Mouse (Mus musculus) heart, postnatal 14 days (tissue): ENCODE results near the gene Plaa. TPM values are rescaled to one million over a fixed set of nuclear protein-coding genes. Genes with fewer than 3 reads are reported as not detected.
"Not testable (repeated sequence)": the region's sequence is repeated elsewhere in the genome, so short reads cannot be mapped to it uniquely, and the experiment has no call there.

Source experiments
- DNase-seq, 2 experiments: peaks; one replicate each; pipeline ENCODE4 v3.0.0; 2021 to 2022
- intact Hi-C: fragments of 180-260 bp; cut with DNase I; formaldehyde crosslinking; loops from one replicate; pipeline ENCODE4 v1.15.1; 2025
- long read RNA-seq, 2 experiments: library from polyadenylated mRNA; stranded (forward); transcript quantifications; one replicate each; pipeline ENCODE4 v2.0.0; 2021
- total RNA-seq, 2 experiments: library from RNA; stranded (reverse); gene quantifications; 2 replicates each; pipeline ENCODE4 v1.2.3; 2021

Gene Plaa
- 10 to 100 TPM; 43.5 to 45.4 TPM for total RNA-seq
- long read RNA-seq, experiment 1, transcript Plaa-201 (14 exons, 2,784 nt) = major isoform, 88 of 90 reads
- long read RNA-seq, experiment 1, partial matches to known transcripts = 0 of 90 reads
- long read RNA-seq, experiment 1, other reads (novel, unspliced or antisense) = 2 of 90 reads
- long read RNA-seq, experiment 2, transcript Plaa-201 (14 exons, 2,784 nt) = major isoform, 60 of 65 reads
- long read RNA-seq, experiment 2, partial matches to known transcripts = 3 of 65 reads
- long read RNA-seq, experiment 2, other reads (novel, unspliced or antisense) = 2 of 65 reads

DNA sequence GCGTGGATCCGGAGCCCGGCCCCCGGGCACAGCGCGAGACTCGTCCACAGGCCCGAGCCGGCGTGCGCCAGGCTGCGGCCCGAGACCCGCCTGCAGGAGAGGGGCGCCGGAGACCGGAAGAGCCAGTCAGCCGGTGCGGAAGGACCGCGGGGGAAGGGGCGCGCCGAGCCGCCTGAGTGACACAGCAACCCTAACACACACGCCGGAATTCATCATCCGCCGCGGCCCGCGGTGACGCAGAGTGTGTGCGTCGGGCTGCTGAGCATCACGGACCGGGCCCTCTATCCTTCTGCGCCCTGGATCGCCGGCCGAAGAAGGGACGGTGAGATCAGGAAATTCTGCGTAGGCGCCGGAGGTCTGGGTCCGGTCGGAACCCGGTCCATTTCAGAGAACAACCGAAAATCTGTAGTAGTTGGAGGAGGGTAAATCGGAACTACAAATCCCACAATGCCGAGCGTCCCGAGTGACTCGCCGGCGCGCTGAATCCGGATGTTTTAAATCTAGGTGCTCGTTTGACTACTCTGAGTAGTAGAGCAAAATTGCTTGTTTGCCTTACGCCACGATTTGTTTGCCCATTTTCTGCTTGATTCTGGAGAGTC is at the start of gene Plaa:
Gene Plaa (minus strand): TSS at position 214 of the 599 bp plus-strand sequence.
- peak; percentile 91 to 92 for DNase-seq
- intact Hi-C loops = loop anchor here (5.0 kb wide), 1 partner anchor 46 kb away; the partner anchor contains the start of genes Caap1 and Gm10306

DNA sequence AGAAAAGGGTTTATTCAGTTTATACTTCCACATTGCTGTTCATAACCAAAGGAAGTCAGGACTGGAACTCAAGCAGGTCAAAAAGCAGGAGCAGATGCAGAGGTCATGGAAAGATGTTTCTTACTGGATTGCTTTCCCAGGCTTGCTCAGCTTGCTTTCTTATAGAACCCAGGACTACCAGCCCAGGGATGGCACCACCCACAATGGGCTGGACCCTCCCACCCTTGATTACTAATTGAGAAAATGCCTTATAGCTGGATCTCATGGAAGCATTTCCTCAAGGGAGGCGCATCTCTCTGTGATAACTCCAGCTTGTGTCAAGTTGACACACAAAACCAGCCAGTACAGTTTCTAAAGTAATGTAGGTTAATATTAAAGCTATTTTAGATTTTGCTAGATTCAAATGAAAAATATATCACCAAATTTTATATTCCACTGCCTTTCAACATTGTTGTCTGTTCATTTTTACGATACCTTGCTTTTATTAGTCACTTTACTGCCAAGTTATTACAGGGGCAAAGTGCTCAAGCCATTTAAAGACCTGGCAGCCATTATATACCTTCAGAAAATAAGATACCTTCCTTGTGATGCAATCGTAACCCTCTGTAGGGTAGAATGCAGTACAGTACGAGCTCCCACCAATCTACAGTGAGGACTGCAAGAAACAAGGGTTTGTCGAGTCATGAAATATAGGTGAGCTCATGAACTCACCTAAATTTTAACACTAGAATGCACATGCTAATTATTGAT is 47.6 kb upstream of the Plaa start:
- DNase-seq, intact Hi-C loops: not testable (repeated sequence)

DNA sequence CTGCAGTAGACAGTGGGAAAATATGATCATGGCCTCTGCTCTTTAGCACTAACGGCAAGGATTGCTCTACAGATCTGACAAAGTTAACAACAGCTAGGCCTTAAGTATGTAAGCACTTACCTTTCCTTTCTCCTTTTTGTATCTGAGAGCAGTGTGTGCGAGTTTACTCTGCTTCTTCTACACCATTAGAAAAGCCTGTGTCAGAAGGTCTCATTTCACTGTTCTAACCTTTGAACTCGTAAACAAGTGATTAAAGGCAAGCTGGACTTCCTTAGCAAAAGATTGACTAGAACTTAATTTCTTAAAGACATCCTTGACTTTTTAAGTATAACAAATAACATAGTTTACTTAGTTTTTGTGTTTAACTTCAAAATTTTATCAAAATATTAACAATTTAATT is 46.9 kb upstream of the Plaa start, which contains the start of gene Lrrc19:
Gene Lrrc19 (minus strand): TSS at position 225 of the 400 bp plus-strand sequence.
- intact Hi-C loops = no loop called here
- DNase-seq = no peak

DNA sequence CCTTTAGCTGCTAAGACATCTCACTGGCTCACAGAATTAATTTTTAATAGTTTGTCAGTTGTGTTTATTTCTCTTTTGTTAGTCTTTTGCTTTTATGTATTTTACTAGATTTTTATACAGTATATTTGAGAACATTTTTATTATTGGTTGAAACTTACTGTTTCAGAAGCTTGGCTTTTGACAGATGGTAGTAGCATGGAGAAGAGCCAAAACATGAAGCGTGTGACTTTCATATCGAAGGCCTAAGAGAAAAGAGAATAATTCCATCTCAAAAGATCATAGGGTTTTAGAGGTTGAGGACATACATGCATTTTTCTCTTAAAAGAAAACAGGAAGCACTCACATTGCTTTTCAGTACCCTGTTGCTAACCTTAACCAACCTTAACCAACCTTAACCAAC is 40.1 kb upstream of the Plaa start:
- no peak for DNase-seq
- intact Hi-C loops = no loop called here

DNA sequence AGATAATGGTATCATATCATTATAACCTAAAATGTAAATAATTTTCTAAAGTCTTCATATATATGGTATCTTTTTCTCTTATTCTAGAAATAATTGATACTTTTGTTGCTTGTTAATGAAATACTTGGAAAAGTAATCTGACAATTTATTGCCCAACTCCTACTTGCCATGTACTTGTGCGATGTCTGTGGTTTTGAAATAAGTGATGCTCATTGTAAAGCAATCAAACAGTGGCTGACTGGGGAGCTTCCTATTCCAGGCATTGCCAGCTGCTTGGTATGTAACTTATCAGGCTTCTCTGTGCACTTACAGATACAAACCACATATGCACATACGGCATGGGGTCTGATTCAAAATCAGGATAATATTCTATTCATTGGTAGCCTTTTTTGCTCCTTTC is 17.0 kb upstream of the Plaa start:
- DNase-seq = no peak
- intact Hi-C loops = no loop called here

DNA sequence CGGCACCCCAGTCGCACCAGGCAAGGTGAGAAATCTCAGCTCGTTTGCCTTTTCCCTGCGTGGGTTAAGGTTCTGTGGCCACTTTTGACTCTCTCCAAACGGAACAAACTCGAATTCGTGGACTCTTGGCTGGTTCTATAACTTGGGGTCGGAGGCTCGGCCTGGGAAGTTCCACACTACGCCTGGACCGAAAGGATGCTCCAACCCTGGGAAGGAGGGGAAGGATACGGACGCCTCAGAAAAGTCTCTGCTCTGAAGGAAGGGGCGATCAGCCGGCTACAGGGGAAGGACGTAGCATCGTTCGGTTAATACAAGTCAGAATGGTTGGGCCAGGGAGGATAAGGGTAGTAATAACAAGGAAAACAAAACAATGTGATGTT is 11.6 kb upstream of the Plaa start:
- intact Hi-C loops = no loop called here
- no peak for DNase-seq

DNA sequence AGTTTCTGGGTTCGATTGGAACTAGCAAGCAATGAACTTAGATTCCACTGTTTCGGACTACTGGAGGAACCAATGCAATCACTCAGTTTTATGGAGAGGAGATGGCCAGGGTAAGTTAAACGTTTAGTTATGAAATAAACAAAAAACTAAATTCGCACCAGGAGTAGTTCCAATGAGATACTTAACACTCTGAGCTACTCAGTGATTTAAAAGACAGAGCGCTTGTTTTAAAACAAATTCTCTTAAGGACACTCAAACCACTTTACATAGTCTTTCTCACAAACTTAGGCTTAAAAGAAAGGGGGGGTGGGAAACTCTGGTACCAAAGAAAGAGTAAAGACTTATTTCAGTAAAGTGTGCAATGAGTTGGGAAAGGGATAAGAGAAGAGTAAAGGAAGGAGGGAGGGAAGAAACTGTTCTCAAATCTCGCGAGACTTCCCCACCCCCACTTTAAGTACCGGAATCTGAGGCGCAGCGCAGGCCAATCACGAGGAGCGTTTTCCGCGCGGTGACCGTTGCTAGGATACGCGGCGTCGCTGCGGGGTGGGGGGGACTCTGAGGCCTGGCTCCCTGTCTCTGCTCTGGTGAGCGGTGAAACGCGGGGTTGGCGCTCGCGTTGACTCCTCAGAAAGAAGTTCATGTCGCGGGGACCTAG is 11.1 kb upstream of the Plaa start, which contains the start of gene Ift74:
Gene Ift74 (plus strand): TSS at position 520 of the 655 bp plus-strand sequence.
- intact Hi-C loops = no loop called here

DNA sequence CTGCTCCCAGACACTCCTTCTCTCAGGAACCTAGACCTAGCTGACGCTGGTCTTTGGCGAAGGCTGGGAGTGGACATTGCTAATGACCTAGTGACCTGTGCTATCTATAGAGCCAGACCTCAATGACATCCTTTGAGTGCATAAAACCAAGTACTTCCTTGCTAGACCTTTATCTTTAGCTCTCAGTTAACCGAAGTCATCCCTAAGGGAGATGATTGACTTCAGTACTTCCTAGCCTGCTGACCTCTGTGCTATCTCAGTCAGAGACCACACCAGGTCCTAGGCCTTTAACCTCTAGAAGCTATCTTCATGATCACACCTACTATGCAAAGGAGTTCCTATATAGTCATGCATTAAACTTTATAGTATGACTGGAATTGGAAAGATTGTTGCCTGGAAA is 7.3 kb upstream of the Plaa start:
- no peak for DNase-seq
- intact Hi-C loops = no loop called here

More for the DNA sequence above, 11.1 kb upstream of the Plaa start, which contains the start of gene Ift74:
- DNase-seq = peak; percentile 90 to 94

DNA sequence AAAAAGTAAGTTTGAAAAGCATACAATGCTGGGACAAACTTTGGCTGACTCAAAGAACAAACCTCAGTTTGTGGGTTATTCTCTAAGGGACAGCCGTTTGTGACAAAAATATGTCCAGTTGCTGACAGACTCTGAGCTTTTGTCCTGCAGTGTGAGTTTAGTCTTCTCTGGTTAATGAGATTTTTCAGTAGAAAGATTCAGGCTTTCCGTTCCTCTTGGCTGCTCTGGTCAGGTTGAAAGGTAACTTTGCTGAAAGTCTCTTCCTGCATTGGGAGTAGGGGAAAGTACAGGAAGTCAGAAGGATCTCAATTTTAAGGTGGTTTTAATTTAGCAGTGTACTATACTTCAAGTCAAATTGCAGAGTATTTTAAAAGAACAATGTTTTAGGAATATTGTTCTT is 2.5 kb upstream of the Plaa start:
- intact Hi-C loops = no loop called here
- no peak for DNase-seq

DNA sequence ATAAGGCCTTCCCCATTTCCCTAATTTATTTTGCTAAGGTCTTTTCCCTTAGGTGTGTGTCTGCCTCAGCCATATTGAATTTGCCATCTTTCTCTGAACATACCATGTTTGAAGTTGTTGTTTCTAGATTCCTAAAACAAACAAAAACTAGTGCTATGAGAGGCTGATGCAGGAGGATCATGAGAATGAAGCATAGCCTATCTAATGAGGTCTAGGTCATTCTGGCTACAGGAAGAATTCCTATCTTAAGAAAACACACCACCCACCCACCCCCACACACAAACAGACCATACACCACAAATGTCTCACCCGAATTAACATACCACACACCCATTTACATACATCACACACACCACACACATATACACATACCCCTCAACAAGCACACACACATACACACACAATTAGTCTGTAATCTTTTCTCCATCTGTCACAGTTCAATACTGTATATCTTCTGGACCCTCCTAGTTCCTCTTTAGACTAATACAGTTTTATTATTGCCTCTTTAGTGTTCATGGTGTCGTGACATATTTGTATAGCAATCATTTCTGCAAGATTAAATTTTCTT is 1.5 kb upstream of the Plaa start:
- DNase-seq = no peak
- intact Hi-C loops = loop anchor here (5.0 kb wide), 1 partner anchor 47 kb away; the partner anchor contains the start of genes Caap1 and Gm10306

DNA sequence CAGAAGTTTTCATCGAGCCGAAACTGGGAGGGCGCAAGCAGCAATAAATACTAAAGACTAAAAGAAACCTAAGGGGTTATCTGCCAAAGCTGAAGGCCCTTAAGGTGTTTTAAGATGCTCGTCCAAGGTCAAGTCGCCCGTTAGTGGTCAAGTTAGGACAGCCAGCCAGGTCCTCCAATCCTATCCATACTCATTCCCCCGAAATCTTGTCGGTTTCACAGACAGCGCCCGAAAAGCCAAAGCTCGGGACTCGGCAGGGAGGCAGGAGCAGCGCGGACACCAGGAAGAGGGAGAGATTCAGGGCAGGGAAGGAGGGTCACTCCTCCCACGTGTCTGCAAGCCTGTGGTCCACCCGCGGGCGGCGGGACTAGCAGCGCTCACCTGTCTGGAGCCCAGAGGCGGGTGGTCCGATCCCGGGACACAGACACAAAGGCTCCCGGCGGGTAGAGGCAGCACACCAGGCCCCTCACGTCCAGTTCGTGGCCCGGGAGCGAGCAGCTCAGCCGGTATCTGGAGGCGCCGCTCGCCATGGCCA is 481 bp downstream of the Plaa start:
- no peak for DNase-seq
- intact Hi-C loops = loop anchor here (5.0 kb wide), 1 partner anchor 45 kb away; the partner anchor contains the start of genes Caap1 and Gm10306

DNA sequence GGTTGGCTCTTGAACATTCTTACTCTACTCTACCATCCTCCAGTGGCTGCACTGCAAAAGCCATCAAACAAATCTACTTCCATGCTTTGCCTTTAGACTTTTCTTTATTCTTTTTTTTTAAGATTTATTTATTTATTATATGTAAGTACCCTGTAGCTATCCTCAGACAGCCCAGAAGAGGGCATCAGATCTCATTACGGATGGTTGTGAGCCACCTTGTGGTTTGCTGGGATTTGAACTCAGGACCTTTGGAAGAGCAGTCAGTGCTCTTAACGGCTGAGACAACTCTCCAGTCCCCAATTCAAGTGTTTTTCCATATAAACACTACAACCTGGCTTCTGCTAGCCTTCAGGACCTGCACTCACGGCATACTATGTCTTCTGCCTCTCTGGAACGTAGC is 1.6 kb downstream of the Plaa start:
- DNase-seq = peak in 1 of 2 experiments; percentile 3
- intact Hi-C loops = loop anchor here (5.0 kb wide), 1 partner anchor 44 kb away; the partner anchor contains the start of genes Caap1 and Gm10306

DNA sequence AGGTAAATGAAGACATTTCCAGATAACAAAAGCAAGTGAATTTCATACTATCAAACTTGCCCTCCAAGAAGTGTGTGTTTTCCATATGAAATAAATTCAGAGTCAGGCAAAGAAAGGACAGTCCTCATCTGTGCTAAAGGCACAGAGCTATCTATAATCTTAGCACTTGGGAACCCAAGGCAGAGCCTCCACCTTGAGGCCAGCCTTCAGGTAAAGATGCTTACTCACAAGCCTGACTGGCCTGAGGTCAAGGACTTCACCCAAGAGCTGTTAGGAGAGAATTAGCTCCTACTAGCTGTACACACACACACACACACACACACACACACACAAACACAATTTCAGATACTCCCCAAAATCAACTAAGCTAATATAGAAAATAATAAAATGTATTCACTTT is 10.3 kb downstream of the Plaa start:
- intact Hi-C loops = no loop called here
- no peak for DNase-seq

DNA sequence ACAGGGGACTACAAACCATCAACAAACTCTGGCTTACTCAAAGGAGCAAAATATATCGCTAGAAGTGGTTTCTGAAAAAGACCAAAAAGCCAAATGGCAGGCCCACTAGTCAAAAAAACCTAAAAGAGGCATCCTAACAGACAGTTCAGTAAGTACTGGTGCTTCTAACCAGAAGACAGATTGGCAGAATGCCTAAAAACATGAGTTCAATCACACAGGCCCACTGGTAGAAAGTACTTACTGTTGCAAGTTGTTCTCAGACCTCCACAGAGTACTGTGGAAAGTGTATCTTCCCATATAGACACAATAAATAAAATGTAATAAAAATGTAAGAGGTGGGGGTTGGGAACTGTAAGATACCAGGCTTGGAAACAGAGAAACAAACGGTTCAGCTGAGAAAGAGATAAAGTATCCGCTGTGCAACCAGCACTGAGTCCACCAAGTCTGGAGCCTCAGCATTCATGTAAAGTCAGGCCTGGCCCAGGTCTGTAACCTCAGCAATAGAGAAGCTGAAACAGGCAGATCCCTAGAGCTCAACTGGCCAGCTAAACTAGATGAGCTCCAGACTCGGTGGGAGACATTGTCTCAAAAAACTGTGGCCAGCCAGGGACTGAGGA is 11.2 kb downstream of the Plaa start:
- no peak for DNase-seq
- intact Hi-C loops = no loop called here

DNA sequence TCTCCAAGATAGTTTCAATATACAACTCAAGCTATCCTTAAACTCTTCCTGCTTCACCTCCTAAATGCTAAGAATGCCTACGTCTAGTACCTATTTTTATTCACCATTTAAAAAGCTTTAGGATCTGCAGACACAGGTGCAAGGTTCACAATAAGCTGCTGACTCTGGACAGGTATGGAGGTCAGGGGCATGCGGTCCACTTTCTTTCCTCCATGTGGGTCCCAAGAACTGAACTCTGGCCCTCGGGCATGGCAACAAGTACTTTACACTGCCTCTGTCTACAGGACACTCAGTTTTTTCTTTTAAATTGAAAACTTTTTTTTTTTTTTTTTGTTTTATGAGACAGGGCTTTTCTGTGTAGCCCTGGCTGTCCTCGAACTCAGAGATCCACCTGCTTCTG is 30.4 kb downstream of the Plaa start:
- intact Hi-C loops = no loop called here
- DNase-seq = no peak

DNA sequence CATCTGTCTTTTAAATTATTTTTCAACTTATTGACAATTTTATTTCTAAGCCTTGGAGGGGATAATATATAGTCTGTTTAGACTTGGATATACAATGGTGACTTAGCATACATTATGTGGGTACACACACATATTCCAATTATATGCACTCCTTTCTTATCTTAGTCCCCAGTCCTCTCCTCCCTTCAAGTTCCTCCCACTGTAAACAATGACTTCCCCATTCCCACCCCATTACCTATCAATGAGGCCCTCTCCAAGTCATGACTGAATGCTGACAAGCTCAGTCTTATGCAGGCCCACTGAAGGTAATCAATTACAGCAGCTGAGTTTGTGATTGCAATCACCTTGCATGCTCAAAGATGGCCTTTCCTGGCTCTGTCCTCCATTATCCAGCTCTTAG is 38.7 kb downstream of the Plaa start:
- DNase-seq = no peak
- intact Hi-C loops = no loop called here

DNA sequence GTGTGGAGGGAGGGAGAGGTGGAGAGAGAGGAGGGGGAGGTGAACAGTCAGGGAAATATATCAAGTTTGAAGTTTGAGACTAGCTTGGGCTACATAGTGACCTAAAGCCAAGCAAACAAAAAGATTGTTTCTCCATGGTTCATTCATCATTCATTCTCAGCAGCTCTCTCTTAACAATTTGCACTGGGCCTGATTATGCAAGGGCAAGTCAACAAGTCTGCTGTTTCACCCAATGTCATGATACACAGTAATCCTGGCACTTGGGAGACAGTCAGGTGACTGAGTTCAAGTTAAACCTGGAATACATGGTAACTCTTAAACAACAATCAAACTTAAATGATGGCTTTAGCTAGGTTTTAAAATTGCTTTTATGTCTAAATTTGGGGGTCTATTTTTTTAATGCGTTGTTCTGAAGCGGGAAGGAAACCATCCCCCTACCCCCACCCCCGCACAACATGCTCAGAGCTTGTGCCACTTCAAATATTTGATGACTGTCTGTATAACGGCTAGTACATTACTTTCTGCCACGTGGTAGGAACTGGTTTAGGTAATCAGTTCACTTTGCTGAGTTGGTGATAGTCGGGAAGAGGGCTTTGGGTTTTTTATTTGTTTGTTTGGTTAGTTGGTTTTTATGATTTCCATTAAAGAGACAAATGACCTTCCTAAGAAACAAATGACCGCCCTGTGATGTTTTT is 40.9 kb downstream of the Plaa start:
- no peak for DNase-seq
- intact Hi-C loops = no loop called here

DNA sequence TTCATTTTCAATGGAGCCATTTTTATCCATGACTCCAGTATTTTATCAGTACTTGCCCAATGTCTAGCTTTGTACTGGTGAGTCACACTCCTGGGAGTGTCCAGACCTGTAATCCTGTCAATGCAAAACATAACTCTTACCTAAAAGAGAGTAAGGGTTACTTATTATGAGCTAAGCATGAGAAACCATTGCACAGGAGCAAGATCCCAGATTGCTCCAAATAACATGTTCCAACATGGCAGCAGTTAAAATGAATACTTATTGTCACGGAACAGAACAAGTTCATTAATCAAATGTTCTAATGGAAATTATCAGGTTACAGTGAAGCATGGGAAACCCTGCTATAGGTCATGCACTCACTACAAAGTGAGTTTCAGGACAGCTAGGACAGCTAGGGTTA is 42.7 kb downstream of the Plaa start:
- DNase-seq = no peak
- intact Hi-C loops = no loop called here

DNA sequence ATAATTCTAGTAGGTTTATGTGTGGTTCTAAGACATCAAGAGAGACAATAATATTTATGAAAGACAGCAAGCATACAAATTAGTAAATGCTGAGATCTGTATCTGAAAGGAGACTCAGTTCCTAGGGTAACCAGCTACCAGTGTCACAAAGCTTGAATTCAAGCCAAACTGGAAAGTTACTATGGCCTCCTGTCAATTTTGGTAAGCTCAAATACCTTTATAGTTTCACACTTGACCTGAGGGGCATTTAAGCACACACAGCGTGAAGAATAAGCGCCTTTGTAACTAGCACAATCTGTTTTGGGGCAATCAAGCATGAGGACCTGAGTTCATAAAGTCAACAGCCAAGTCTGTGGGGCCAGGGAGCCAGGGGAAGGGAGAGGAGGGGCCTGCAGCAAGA is 43.8 kb downstream of the Plaa start:
- DNase-seq = no peak
- intact Hi-C loops = loop anchor here (5.0 kb wide), 1 partner anchor 43 kb away; the partner anchor contains the start of gene Plaa
